Mouse (Mus musculus) megakaryocyte, embryonic 14.5 days (primary cell): ENCODE measurements around the gene Atp6v0a4.

ENCODE experiments used
- FLI1 ChIP-seq: IDR thresholded peaks from 2 replicates; pipeline ENCODE4 v1.6.1; 2012; ENCODE audit warnings: low read length, inconsistent platforms, mixed read lengths
- GATA1 ChIP-seq: IDR thresholded peaks from 3 replicates; pipeline ENCODE4 v1.6.1; 2012; ENCODE audit warnings: mixed read lengths, low read length, inconsistent platforms, borderline replicate concordance

GRCm38 (mm10) chr6:38071256-38071655, 53.1 kb downstream of the Atp6v0a4 start:
- TF ChIP-seq FLI1 (no peak), GATA1 (no peak)
